Mouse (Mus musculus) heart, adult 2 months (tissue): Measurements from ENCODE around the gene Lrrc75a.

ENCODE experiments used
- CTCF ChIP-seq: fragments of 200-600 bp; IDR thresholded peaks from 2 replicates; pipeline ENCODE4 v1.8.1; 2022; ENCODE audit warnings: antibody characterized with exemption, mild to moderate bottlenecking, moderate library complexity
- POLR2A ChIP-seq: fragments of 200-500 bp; IDR thresholded peaks from 2 replicates; pipeline ENCODE4 v1.6.1; 2011; ENCODE audit warnings: mild to moderate bottlenecking, low read depth, low read length, control low read depth; ENCODE audit not compliant: insufficient read depth

- no peak for TF ChIP-seq POLR2A
- no peak for TF ChIP-seq CTCF
Measured at GRCm38 (mm10) chr11:62565747-62566146, 82.6 kb downstream of the Lrrc75a start.
